Mouse (Mus musculus) heart, adult 2 months (tissue): ENCODE data around the gene Piga.

Experiments used
- CTCF ChIP-seq: fragments of 200-600 bp; IDR thresholded peaks from 2 replicates; pipeline ENCODE4 v1.8.1; 2022; ENCODE audit warnings: antibody characterized with exemption, mild to moderate bottlenecking, moderate library complexity
- POLR2A ChIP-seq: fragments of 200-500 bp; IDR thresholded peaks from 2 replicates; pipeline ENCODE4 v1.6.1; 2011; ENCODE audit warnings: mild to moderate bottlenecking, low read depth, low read length, control low read depth; ENCODE audit not compliant: insufficient read depth

DNA sequence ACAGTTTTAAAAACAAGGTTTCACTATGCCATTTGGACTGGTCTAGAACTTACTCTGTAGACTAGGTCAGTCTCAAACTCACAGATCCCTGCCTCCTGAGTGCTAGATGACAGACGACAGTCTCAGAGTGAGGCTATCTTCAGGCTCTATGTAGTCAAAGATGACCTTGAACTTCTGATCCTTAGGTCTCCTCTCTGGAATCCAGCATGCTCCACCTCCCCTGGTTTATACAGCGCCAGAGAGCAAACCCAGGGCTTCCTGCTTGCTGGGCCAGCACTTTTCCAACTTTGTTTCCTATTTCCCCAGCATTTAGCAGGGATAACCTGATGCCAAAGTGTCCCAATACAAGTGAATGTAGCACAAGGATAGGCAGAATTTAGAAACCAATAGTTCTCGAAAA lies 21.1 kb downstream of the Piga start:
- TF ChIP-seq POLR2A, result no peak
- no peak for TF ChIP-seq CTCF
